Mouse (Mus musculus) lung, postnatal 4 days (tissue): ENCODE results near the gene Cd300ld3.
"Not testable (repeated sequence)": the region's sequence is repeated elsewhere in the genome, so short reads cannot be mapped to it uniquely, and the experiment has no call there.

Experiments used
- DNase-seq, 2 experiments: peaks; one replicate each; pipeline ENCODE4 v3.0.0; 2021

Gene Cd300ld3

DNA sequence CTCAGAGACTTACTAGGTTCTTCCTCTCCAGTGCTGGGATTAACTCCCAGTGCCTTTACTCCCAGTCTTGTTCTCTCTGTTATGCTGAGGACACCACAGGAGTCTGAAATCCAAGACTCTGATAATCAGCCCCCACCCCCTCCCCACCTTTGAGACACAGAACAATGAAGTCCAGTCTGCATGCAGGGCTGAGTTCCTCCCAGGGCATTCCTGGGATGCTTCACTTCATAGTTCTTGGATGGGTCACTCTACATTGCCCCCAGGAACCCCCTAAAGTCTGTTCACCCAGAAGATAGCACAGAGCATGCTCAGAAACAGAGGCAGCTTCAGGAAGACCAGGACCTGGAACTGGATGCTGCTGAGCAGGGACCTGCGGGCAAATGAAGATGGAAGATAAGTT, 4.8 kb upstream of the Cd300ld3 start:
- no peak for DNase-seq

GRCm38 (mm10) chr11:115052206-115052605, 4.0 kb upstream of the Cd300ld3 start:
- DNase-seq = peak in 1 of 2 experiments; percentile 49

DNA sequence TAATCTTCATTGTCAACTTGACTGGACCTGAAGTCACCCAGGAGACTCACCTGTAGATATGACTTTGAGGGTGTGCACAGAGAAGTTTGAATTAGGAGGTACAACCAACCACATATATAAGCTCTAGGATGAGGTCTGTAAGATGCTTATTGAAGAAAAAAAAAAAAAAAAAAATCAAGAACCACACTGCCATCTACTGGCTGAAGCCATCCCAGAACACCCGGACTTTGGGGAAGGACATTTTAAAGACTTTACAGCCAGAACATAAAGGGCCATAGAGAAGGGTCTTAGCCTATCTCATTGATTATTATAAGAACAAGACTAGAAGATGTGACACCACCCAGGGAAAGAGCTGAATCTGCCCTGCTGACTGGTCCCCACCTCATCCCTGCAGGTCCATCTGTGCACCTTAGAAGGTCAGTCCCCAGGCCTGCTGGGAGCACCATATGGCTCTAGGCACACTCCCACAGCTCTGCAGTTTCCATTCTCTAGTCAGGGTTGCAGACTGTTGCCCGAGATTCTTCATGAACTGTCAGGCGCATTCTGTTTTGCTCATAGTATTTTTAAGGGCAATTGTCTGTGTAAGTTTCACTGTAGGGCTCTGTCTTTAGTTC, 1.2 kb upstream of the Cd300ld3 start:
- DNase-seq = no peak

- DNase-seq = not testable (repeated sequence)
These were observed 10.5 kb downstream of the Cd300ld3 start, which contains the start of gene Cd300ld5 for GRCm38 (mm10) chr11:115037669-115038068. Cd300ld5 (minus strand) TSS chr11:115037769.

GRCm38 (mm10) chr11:115026912-115027311, 21.3 kb downstream of the Cd300ld3 start, which contains the start of gene Cd300ld4:
Cd300ld4 (minus strand) TSS chr11:115027012.
- not testable (repeated sequence) for DNase-seq

DNA sequence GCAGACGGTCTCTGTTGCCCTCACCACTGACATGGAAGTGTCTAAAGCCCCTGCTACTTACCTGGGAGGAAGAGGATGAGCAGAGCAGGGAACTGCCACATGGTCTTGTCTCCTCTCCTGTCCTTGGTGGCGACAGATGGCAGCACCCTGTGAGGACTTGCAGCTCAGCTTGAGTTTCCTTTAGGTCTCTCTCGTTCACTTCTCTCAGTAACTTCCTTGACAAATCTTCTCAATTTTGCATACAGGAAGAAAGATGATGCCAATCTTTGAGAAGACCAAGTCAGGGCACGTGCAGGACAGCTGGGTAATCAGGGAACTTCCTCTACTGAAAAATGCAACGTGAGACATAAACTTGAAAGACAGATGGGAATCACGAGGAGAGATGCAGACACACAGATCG, 32.1 kb downstream of the Cd300ld3 start, which contains the start of gene Cd300ld2:
Cd300ld2 (minus strand) TSS at position 101 of the 400 bp plus-strand sequence.
- not testable (repeated sequence) for DNase-seq

DNA sequence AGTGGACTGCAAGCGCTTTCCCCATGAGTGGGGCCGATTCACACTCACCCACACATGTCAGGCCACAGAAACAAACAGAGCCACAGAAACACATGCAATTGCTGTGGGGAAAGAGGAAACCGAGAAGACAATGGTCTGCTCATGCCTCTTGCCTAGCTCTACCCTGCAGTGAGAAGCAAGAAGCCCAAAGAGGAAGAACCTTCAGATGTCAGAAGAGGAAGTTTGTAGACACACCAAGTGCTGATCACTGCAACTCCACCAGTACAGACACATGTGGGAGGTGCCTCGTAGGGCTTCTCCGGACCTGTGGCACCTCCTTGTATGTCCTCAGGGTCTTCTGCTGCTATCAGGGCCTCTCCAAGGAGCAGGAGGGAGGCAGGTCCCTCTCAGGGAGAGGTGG, 44.1 kb downstream of the Cd300ld3 start:
- peak; percentile 18 to 22 for DNase-seq

DNA sequence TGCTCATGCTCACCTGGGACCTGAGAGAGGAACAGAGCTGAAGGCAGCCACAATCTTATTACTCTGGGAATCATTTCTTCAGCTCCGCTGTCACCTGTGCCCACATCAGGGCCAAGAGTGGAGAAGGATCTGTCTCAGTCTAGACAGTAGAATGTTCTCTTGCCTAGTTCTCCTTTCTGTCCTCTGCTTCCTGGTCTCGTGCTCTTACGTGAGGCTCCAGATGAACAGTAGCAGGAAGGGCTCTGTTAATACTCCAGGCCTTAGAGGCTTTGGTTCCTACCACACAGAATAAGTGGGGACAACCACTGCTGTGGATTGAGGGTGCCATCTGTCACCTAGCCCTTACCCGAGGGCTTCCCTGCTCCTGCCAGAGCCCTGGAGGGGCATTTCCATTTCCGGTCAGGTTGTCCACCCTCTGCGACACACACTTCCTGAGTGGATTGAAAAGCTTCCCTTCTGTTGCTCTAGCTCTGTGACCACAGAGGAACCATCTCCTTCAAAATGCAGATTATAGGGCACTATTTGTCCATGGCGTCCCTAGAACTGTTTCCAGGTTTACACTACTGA, 46.7 kb downstream of the Cd300ld3 start, which contains the start of gene Cd300c2:
Cd300c2 (minus strand) TSS at position 407 of the 567 bp plus-strand sequence.
- DNase-seq = peak in 1 of 2 experiments; percentile 21
